Mouse (Mus musculus) retina, adult 2 months (tissue): ENCODE results near the gene Nox1.

ENCODE experiments used
- DNase-seq: peaks from one replicate; pipeline ENCODE4 v3.0.0-alpha.2; 2012; ENCODE audit warnings: low read depth, low spot score

The Nox1 gene

GRCm38 (mm10) chrX:134128549-134128948 lies 93.2 kb downstream of the Nox1 start:
- no peak for DNase-seq

- DNase-seq, result no peak
These were observed 105.3 kb downstream of the Nox1 start for GRCm38 (mm10) chrX:134116417-134116816.

GRCm38 (mm10) chrX:134111767-134112166 lies 110.0 kb downstream of the Nox1 start:
- DNase-seq, result no peak

- no peak for DNase-seq
These were observed 119.1 kb downstream of the Nox1 start for GRCm38 (mm10) chrX:134102641-134103040.

DNA sequence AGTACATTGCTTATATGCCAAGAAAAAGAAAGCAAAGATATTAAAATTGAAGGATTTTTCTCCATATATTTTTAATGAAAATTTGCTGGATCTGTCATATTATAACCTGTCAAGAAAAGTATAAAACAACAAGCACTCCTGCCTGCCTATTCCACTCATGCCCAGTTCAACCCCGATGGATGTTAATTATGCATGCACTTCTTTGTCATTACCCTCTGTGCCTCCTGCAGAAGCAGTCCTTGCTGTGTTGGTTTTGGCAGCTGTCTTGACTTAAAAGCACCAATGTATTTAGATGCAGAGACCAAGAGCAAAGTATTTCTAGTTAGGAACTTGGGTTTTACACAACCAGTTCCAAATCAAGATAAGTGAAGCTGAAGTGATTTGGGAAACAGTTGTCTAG lies 136.3 kb downstream of the Nox1 start:
- no peak for DNase-seq

GRCm38 (mm10) chrX:134059764-134060163 lies 162.0 kb downstream of the Nox1 start:
- DNase-seq, result no peak

- peak; percentile 74 for DNase-seq
These were observed 162.6 kb downstream of the Nox1 start, which contains the start of gene Cstf2 for GRCm38 (mm10) chrX:134058987-134059712. Gene Cstf2, plus strand, starts transcription at chrX:134059187.

DNA sequence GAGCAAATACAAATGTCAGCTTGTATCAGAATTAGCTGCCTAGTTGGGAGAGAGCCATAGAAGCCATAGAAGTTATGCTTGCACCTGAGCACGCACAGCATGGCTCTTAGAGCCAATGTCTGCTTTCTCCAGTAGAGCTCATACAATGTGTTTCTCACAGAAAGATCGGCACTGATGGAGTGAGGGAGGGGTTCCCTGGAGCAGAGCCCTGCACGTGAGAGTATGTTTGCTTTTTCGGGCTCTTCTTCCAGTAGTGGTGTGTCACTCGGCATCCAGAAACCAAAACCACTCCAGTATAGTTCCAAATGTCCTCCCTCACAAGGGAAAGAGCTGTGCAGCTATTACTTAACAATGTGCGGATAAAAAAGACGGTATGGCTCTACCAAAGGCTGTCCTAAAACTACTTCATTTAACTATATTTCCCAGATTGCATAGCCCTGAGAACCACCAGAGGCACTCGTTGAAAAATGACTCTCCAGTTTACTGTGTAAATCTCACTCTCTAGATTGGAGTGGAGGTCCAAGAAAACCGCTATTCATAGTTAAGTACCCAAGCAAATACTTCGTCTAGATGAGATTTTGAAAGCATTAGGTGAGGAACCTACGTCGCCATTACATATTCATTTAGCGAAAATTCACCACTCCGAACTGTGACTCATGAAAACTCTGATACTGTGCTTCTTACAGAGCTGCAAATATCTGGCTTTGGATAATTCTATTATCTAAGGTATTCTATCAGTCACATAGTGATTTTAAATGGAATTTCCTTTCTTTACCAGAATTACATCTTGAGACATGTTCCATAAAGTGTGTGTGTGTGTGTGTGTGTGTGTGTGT lies 163.5 kb downstream of the Nox1 start:
- DNase-seq, result no peak

GRCm38 (mm10) chrX:134056897-134057296 lies 164.9 kb downstream of the Nox1 start:
- DNase-seq, result no peak

- no peak for DNase-seq
These were observed 172.8 kb downstream of the Nox1 start for GRCm38 (mm10) chrX:134048994-134049393.
